Mouse (Mus musculus) ES-E14 (cell line): ENCODE measurements at regions not wholly inside any gene's neighbourhood (a gene's known extent, or its start where the extent isn't known, plus 50 kb on each side); places are given as distances from the start of the nearest gene placed in this dataset.

ENCODE experiments used
- DNase-seq: peaks from one replicate; pipeline ENCODE4 v3.0.0-alpha.2; 2013; ENCODE audit warnings: low read depth, low spot score
- H3K27ac ChIP-seq: 2 replicates; pipeline ENCODE4 v1.5.1; 2012; ENCODE audit warnings: low read depth, mild to moderate bottlenecking, low read length, moderate library complexity, mixed read lengths; ENCODE audit not compliant: poor library complexity, insufficient read depth, severe bottlenecking
- H3K36me3 ChIP-seq: 2 replicates; pipeline ENCODE4 v1.6.1; 2012; ENCODE audit warnings: mild to moderate bottlenecking, low read length, moderate library complexity, mixed read lengths; ENCODE audit not compliant: control insufficient read depth, poor library complexity, insufficient read depth, severe bottlenecking
- H3K4me1 ChIP-seq, 2 experiments: fragments of 150-350 bp in 1 of 2; sonication (generic) in 1 of 2; 2 replicates each; pipeline ENCODE4 v1.6.1; 2012; ENCODE audit warnings: low read length in 2 of 2, mild to moderate bottlenecking in 1 of 2, mixed read lengths in 1 of 2; ENCODE audit not compliant: control insufficient read depth in 2 of 2, insufficient read depth in 2 of 2, poor library complexity in 1 of 2
- H3K4me3 ChIP-seq, 2 experiments: fragments of 150-350 bp in 1 of 2; sonication (generic) in 1 of 2; 2 replicates each; pipeline ENCODE4 v1.5.1; 2012; ENCODE audit warnings: low read length in 2 of 2, low read depth in 1 of 2, mild to moderate bottlenecking in 1 of 2, mixed read lengths in 1 of 2; ENCODE audit not compliant: insufficient read depth in 1 of 2, poor library complexity in 1 of 2, severe bottlenecking in 1 of 2
- H3K9ac ChIP-seq: 2 replicates; pipeline ENCODE4 v1.6.1; 2012; ENCODE audit warnings: low read depth, mild to moderate bottlenecking, low read length, mixed read lengths; ENCODE audit not compliant: poor library complexity, insufficient read depth, severe bottlenecking
- H3K9me3 ChIP-seq: fragments of 150-350 bp; sonication (generic); 2 replicates; pipeline ENCODE4 v1.6.1; 2012; ENCODE audit warnings: low read depth, mild to moderate bottlenecking, low read length; ENCODE audit not compliant: control insufficient read depth, insufficient read depth
- CHD2 ChIP-seq: IDR thresholded peaks from 2 replicates; pipeline ENCODE4 v1.6.1; 2014; ENCODE audit warnings: mild to moderate bottlenecking, low read depth, low read length, inconsistent platforms
- HCFC1 ChIP-seq: IDR thresholded peaks from 2 replicates; pipeline ENCODE4 v1.6.1; 2012; ENCODE audit warnings: low read length, inconsistent platforms, borderline replicate concordance; ENCODE audit not compliant: insufficient read depth
- MAFK ChIP-seq: IDR thresholded peaks from 2 replicates; pipeline ENCODE4 v1.6.1; 2014; ENCODE audit warnings: mild to moderate bottlenecking, low read depth, low read length, inconsistent platforms; ENCODE audit not compliant: insufficient read depth
- ZC3H11A ChIP-seq: IDR thresholded peaks from 2 replicates; pipeline ENCODE4 v1.6.1; 2012; ENCODE audit warnings: low read depth, mild to moderate bottlenecking, inconsistent platforms, low read length, borderline replicate concordance
- ZNF384 ChIP-seq: IDR thresholded peaks from 2 replicates; pipeline ENCODE4 v1.6.1; 2012; ENCODE audit warnings: low read depth, low read length, inconsistent platforms
- in situ Hi-C, 2 experiments: fragments of 600-800 bp; cut with MboI; formaldehyde crosslinking; loops; one replicate each; pipeline ENCODE4 v1.15.1; 2025; ENCODE audit warnings: low sequenced_read_pairs in 2 of 2, inconsistent platforms in 1 of 2; ENCODE audit not compliant: unreplicated experiment in 2 of 2

DNA sequence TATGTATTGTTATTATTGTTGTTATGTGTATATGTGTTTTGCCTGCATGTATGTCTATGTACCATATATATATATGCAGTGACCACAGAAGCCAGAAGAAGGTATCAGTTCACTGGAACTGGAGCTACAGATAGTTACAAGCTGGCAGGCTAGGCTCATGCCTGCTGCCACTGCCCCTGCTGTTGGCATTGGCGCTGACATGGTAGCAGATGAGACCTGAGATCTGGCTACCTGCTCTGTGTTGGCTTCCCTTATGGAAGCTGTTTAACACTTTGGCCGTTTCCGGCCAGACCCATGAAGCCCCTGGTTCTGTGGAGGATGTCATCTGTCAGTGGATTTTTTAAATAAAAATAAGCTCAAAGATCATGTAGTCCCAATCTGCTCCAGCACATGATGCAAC is 178.1 kb downstream of the Mex3b start:
- TF ChIP-seq HCFC1 (no peak), ZC3H11A (no peak)
- Histone ChIP-seq H3K9me3 (no peaks in the 10 kb centered on the region), H3K27ac (no peak overlapping the region), H3K36me3 (no peaks in the 10 kb centered on the region), H3K4me3 (no peak overlapping the region), H3K9ac (no peak overlapping the region), H3K4me1 (no peaks in the 10 kb centered on the region)
- no peak for DNase-seq
- in situ Hi-C loops = no loop called here

DNA sequence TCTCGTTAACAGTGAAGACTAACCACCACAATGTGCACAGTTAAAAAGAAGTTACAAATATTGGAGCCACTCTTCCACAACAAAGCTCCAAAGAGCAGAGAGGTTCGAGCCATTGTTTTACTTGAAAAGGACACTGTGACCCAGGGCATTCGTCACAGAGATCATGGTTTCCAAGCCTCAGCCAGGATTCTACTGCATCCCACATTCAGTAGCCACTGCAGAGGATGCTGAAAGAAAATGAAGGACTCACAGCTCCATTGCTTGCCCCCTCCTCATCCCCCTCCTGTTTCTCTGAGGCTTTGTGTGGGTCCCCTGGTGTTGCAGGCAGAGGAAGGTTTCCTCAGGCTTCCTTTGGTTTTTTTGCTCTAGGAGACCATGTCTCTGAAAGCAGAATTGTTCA is 182.9 kb downstream of the Mex3b start:
- Histone ChIP-seq H3K4me3 (no peak overlapping the region), H3K4me1 (no peaks in the 10 kb centered on the region), H3K36me3 (no peaks in the 10 kb centered on the region), H3K27ac (no peak overlapping the region), H3K9ac (no peak overlapping the region), H3K9me3 (no peaks in the 10 kb centered on the region)
- in situ Hi-C loops = no loop called here
- TF ChIP-seq HCFC1 = no peak
- no peak for TF ChIP-seq ZNF384
- no peak for TF ChIP-seq CHD2
- no peak for TF ChIP-seq ZC3H11A
- TF ChIP-seq MAFK = no peak
- no peak for DNase-seq

DNA sequence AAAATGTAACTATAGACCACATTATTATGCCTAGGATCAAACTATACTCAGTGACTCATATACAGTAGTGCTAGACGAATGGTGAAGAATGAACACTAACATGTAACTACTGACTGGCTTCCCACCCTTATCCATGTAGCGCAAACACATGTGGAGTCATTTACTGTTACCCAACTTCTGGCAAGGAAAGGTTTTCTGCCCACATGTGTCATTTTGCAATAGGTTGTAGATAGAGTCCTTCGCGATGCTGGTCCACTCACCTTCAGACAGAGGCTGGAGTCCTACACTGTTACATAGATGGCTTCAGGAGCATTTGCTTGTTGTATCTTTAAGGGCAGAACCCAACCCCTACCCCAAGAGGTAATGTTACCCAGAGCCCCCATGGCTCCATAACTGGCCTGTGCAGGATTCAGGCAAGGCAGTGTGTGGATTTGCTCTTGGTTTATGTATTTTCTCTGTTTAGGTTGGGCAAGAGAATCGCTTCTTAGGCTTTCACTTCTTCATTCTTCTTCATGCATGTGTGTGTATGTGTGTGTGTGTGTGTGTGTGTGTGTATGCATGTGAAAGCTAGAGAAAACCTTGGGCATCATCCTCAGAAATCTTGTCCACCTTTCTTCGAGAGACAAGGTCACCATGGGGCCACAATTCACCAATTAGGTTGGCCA is 183.8 kb downstream of the Mex3b start:
- no peak for DNase-seq
- no peak overlapping the region for H3K27ac ChIP-seq
- H3K4me1 ChIP-seq = no peaks in the 10 kb centered on the region
- TF ChIP-seq CHD2 = no peak
- TF ChIP-seq ZNF384 = no peak
- no peak for TF ChIP-seq ZC3H11A
- no peak for TF ChIP-seq MAFK
- no peak for TF ChIP-seq HCFC1
- no peaks in the 10 kb centered on the region for H3K9me3 ChIP-seq
- H3K9ac ChIP-seq = no peak overlapping the region
- in situ Hi-C loops = no loop called here
- H3K4me3 ChIP-seq = no peak overlapping the region
- H3K36me3 ChIP-seq = no peaks in the 10 kb centered on the region

GRCm38 (mm10) chr7:83056101-83056935 is 189.2 kb downstream of the Mex3b start:
- DNase-seq = no peak
- Histone ChIP-seq H3K4me1 (no peaks in the 10 kb centered on the region), H3K36me3 (no peaks in the 10 kb centered on the region), H3K9ac (no peak overlapping the region), H3K27ac (no peak overlapping the region), H3K4me3 (no peak overlapping the region), H3K9me3 (no peaks in the 10 kb centered on the region)
- in situ Hi-C loops = no loop called here
- TF ChIP-seq ZNF384 (no peak), HCFC1 (no peak), CHD2 (no peak), ZC3H11A (no peak), MAFK (no peak)
